Mouse (Mus musculus): ENCODE measurements around the gene Socs2. TPM values are rescaled to one million over a fixed set of nuclear protein-coding genes. Genes with fewer than 3 reads are reported as not detected.

Socs2 gene
- polyA plus RNA-seq, 1 experiment from 2014 or later, result 124 TPM

GRCm38 (mm10) chr10:95410209-95410608 is 6.8 kb downstream of the Socs2 start:
- H3K36me3 ChIP-seq (ENCODE audit: insufficient read depth, low read length), result 0 out of 2 replicates have a peak, but pooled peaks cover 5% of the 10 kb centered on the region
- H3K4me3 ChIP-seq (replicated peaks; ENCODE audit: low read depth, low read length), result no peak overlapping the region
- DNase-seq (ENCODE audit: low spot score) (no peak), ATAC-seq (replicated peaks; ENCODE audit: low FRiP score, low read depth) (no peak)
- H3K4me1 ChIP-seq (replicated peaks; ENCODE audit: insufficient read depth, low read length), result 0 out of 2 replicates have a peak, but pooled peaks cover 4% of the 10 kb centered on the region
- no peaks in the 10 kb centered on the region for H3K9me3 ChIP-seq (replicated peaks; ENCODE audit: low read length)
- no peaks in the 10 kb centered on the region for H3K27me3 ChIP-seq (ENCODE audit: insufficient read depth, low read length)
- no peak for TF ChIP-seq CTCF (IDR thresholded peaks at IDR 0.05; ENCODE audit: low read depth)
- WGBS, result 83% methylated on average over 4 of the region's 4 CpGs
- no peak overlapping the region for H3K4me2 ChIP-seq (ENCODE audit: low read length)
- no peak overlapping the region for H3K27ac ChIP-seq
- H3K9ac ChIP-seq (ENCODE audit: low read depth, low read length), result no peak overlapping the region

DNA sequence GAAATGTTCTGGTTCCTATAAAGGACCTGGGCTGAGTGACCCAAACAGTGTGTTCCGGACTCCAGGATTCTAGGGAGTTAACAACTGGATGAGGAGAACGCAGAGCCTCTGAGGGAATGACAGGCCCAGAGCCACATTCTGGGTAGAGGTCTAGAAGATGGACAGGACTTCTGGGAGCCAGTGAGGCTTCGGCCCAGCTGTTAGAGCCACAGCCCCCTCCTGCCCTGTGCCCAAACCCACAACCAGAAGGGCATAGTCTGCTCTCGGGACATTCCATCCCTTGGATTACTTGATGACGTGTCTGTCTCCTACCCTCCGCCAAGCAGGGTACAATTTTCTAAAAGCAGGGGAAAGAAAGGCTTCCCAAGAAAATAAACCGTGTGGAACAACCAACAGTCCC is 7.8 kb downstream of the Socs2 start:
- 76% methylated on average over 7 of the region's 7 CpGs for WGBS
- no peaks in the 10 kb centered on the region for H3K27me3 ChIP-seq (ENCODE audit: insufficient read depth, low read length)

DNA sequence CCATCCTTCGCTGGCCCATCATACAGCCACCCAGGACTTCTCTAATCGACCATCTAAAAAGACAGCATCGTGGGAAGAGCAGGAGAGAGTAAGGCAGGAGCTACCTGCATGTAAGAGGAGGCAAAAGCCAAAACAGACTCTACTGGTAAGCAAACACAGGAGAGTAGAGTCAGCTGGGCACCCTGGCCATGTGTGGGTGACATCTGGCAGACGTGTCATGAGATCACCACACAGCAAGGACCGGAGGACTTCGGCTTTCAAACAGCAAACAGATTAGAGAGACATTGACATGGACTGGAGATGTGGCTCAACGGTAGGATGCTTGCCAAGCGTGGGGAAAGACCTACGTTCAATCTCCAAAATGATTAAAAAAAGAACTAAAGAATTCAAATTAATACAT is 8.5 kb downstream of the Socs2 start:
- H3K4me3 ChIP-seq (replicated peaks; ENCODE audit: low read depth, low read length), result no peak overlapping the region
- ATAC-seq (replicated peaks; ENCODE audit: low FRiP score, low read depth) (no peak), DNase-seq (ENCODE audit: low spot score) (no peak)
- WGBS, result 74% methylated on average over 9 of the region's 9 CpGs
- H3K9ac ChIP-seq (ENCODE audit: low read depth, low read length), result no peak overlapping the region
- TF ChIP-seq CTCF (IDR thresholded peaks at IDR 0.05; ENCODE audit: low read depth), result no peak
- no peaks in the 10 kb centered on the region for H3K9me3 ChIP-seq (replicated peaks; ENCODE audit: low read length)
- 0 out of 2 replicates have a peak, but pooled peaks cover 5% of the 10 kb centered on the region for H3K36me3 ChIP-seq (ENCODE audit: insufficient read depth, low read length)
- H3K4me1 ChIP-seq (replicated peaks; ENCODE audit: insufficient read depth, low read length), result 0 out of 2 replicates have a peak, but pooled peaks cover under 1% of the 10 kb centered on the region
- no peak overlapping the region for H3K27ac ChIP-seq
- no peak overlapping the region for H3K4me2 ChIP-seq (ENCODE audit: low read length)
- H3K27me3 ChIP-seq (ENCODE audit: insufficient read depth, low read length), result no peaks in the 10 kb centered on the region

More for the DNA sequence above, 7.8 kb downstream of the Socs2 start:
- Histone ChIP-seq H3K4me2 (ENCODE audit: low read length) (no peak overlapping the region), H3K9ac (ENCODE audit: low read depth, low read length) (no peak overlapping the region), H3K27ac (no peak overlapping the region), H3K4me1 (replicated peaks; ENCODE audit: insufficient read depth, low read length) (0 out of 2 replicates have a peak, but pooled peaks cover 4% of the 10 kb centered on the region), H3K4me3 (replicated peaks; ENCODE audit: low read depth, low read length) (no peak overlapping the region), H3K9me3 (replicated peaks; ENCODE audit: low read length) (no peaks in the 10 kb centered on the region), H3K36me3 (ENCODE audit: insufficient read depth, low read length) (0 out of 2 replicates have a peak, but pooled peaks cover 5% of the 10 kb centered on the region)
- DNase-seq (ENCODE audit: low spot score), result no peak
- no peak for TF ChIP-seq CTCF (IDR thresholded peaks at IDR 0.05; ENCODE audit: low read depth)
- no peak for ATAC-seq (replicated peaks; ENCODE audit: low FRiP score, low read depth)

GRCm38 (mm10) chr10:95407541-95408160 is 9.3 kb downstream of the Socs2 start:
- no peak overlapping the region for H3K4me3 ChIP-seq (replicated peaks; ENCODE audit: low read depth, low read length)
- 0 out of 2 replicates have a peak, but pooled peaks cover 5% of the 10 kb centered on the region for H3K36me3 ChIP-seq (ENCODE audit: insufficient read depth, low read length)
- no peak for DNase-seq (ENCODE audit: low spot score)
- H3K9me3 ChIP-seq (replicated peaks; ENCODE audit: low read length), result no peaks in the 10 kb centered on the region
- H3K9ac ChIP-seq (ENCODE audit: low read depth, low read length), result no peak overlapping the region
- no peak for ATAC-seq (replicated peaks; ENCODE audit: low FRiP score, low read depth)
- no peaks in the 10 kb centered on the region for H3K27me3 ChIP-seq (ENCODE audit: insufficient read depth, low read length)
- WGBS, result 32% methylated on average over 12 of the region's 12 CpGs
- TF ChIP-seq CTCF (IDR thresholded peaks at IDR 0.05; ENCODE audit: low read depth), result no peak
- no peak overlapping the region for H3K27ac ChIP-seq
- H3K4me1 ChIP-seq (replicated peaks; ENCODE audit: insufficient read depth, low read length), result no peaks in the 10 kb centered on the region
- no peak overlapping the region for H3K4me2 ChIP-seq (ENCODE audit: low read length)

DNA sequence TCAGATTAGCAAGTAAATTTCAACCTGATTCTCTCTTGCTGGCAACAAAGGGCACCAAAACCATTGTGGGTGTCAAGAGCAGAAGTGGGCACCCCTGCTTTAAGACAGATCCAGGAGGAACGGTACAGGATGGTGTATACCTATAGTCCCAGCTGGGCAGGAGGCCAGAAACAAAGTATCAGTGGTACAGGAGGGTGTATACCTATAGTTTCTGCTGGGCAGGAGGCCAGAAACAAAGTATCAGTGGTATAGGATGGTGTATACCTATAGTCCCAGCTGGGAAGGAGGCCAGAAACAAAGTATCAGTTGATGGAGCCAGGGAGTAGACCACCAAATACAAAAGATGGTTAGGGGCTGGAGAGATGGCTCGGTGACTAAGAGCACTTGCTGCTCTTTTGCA is 12.2 kb downstream of the Socs2 start:
- TF ChIP-seq CTCF (IDR thresholded peaks at IDR 0.05; ENCODE audit: low read depth), result no peak
- ATAC-seq (replicated peaks; ENCODE audit: low FRiP score, low read depth), result no peak

GRCm38 (mm10) chr10:95399689-95400354 is 17.2 kb downstream of the Socs2 start:
- H3K27me3 ChIP-seq (ENCODE audit: insufficient read depth, low read length), result peaks cover 5% of the 10 kb centered on the region; the same call in 1 of the 2 replicates
- no peak for DNase-seq (ENCODE audit: low spot score)
- 58% methylated on average over 13 of the region's 13 CpGs for WGBS

More for the DNA sequence above, 12.2 kb downstream of the Socs2 start:
- Histone ChIP-seq H3K27ac (no peak overlapping the region), H3K36me3 (ENCODE audit: insufficient read depth, low read length) (0 out of 2 replicates have a peak, but pooled peaks cover 5% of the 10 kb centered on the region), H3K9ac (ENCODE audit: low read depth, low read length) (no peak overlapping the region), H3K4me1 (replicated peaks; ENCODE audit: insufficient read depth, low read length) (no peaks in the 10 kb centered on the region), H3K4me3 (replicated peaks; ENCODE audit: low read depth, low read length) (no peak overlapping the region), H3K9me3 (replicated peaks; ENCODE audit: low read length) (no peaks in the 10 kb centered on the region), H3K27me3 (ENCODE audit: insufficient read depth, low read length) (no peaks in the 10 kb centered on the region), H3K4me2 (ENCODE audit: low read length) (no peak overlapping the region)
- DNase-seq (ENCODE audit: low spot score), result no peak
- 94% methylated on average over 2 of the region's 2 CpGs for WGBS

More at GRCm38 (mm10) chr10:95399689-95400354, 17.2 kb downstream of the Socs2 start:
- Histone ChIP-seq H3K36me3 (ENCODE audit: insufficient read depth, low read length) (no peaks in the 10 kb centered on the region), H3K9me3 (replicated peaks; ENCODE audit: low read length) (no peaks in the 10 kb centered on the region), H3K27ac (no peak overlapping the region), H3K4me2 (ENCODE audit: low read length) (no peak overlapping the region), H3K4me3 (replicated peaks; ENCODE audit: low read depth, low read length) (no peak overlapping the region), H3K4me1 (replicated peaks; ENCODE audit: insufficient read depth, low read length) (peaks cover 10% of the 10 kb centered on the region; the same call in 1 of the 2 replicates), H3K9ac (ENCODE audit: low read depth, low read length) (no peak overlapping the region)
- no peak for ATAC-seq (replicated peaks; ENCODE audit: low FRiP score, low read depth)
- no peak for TF ChIP-seq CTCF (IDR thresholded peaks at IDR 0.05; ENCODE audit: low read depth)

Measured in kidney, postnatal 0 days (tissue).